Mouse (Mus musculus): ENCODE data around the gene Haus8. TPM values are rescaled to one million over a fixed set of nuclear protein-coding genes. Genes with fewer than 3 reads are reported as not detected.
A peak's percentile ranks its signal among the peaks of the same experiment; 100 is the strongest.
"Not testable (repeated sequence)": the region's sequence is repeated elsewhere in the genome, so short reads cannot be mapped to it uniquely, and the experiment has no call there.

Gene Haus8
- 52.0 and 59.5 TPM in 2 replicates for polyA plus RNA-seq (2014; fragmentation: Nextera tagmentation; extraction: Ambion mirVana)

DNA sequence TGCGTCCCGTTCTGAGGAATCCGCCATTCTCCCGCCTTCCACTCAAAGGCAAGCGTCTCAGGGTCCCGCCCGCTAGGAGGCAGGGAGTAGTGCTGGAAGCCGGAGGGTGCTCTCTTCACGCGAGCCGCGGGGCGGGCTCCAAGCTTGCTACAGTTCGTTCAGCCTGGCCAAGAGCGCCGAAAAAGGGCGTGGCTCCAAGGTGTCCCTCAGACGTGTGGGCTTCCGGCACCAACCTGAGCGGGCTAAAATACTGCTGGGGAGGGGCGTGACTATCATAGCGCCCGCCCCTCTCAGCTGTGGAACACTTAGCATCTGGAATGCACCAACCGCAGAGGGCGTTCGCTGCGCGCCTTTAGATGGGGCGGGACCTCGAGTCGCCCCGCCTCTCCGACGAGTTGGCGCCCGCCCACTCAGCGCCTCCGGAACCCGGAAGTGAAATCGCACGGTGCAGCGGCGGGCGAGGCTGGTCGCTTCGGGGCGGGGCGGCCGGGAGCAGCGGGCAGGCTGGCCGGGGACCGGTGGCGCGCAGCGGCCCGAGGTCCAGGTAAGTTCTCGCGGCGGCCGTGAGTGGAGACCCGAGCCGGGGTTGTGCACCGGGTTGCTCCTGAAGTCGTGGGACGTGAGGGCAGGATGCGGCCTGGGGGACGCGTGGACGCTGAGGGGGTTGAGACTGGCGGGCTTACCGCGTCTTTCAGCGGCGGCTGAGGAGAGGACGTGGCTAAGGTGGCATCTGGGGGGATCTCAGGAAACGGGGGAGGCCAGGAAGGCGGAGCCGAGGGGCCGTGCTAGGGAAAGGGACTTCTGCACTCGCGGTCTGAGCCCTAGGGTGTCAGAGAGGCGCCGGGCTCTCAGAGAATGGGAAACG, at the start of gene Haus8, which contains the start of gene Myo9b:
Gene Haus8, minus strand, starts transcription at position 649 of the 865 bp plus-strand sequence.
Gene Myo9b, plus strand, starts transcription at position 429 of the 865 bp plus-strand sequence.
- Histone ChIP-seq H3K4me1 (ENCODE audit: control insufficient read depth, insufficient read depth, low read length) (peaks cover 18% of the 10 kb centered on the region), H3K27me3 (ENCODE audit: control insufficient read depth, insufficient read depth, low read length) (no peaks in the 10 kb centered on the region), H3K4me2 (ENCODE audit: low read length) (peak within 1 kb of the TSS; percentile 86), H3K9me3 (ENCODE audit: control insufficient read depth, low read length) (no peaks in the 10 kb centered on the region), H3K4me3 (replicated peaks; ENCODE audit: low read depth, low read length) (peak within 1 kb of the TSS; percentile 84), H3K9ac (replicated peaks; ENCODE audit: low read length) (peak within 1 kb of the TSS; percentile 69), H3K36me3 (ENCODE audit: control insufficient read depth, insufficient read depth, low read length) (peaks cover 4% of the 10 kb centered on the region; the same call in 1 of the 2 replicates), H3K27ac (replicated peaks; ENCODE audit: low read depth, low read length) (peak within 1 kb of the TSS; percentile 80)
- peak; percentile 98 for ATAC-seq (ENCODE audit: low FRiP score, low TSS enrichment)
- peak; percentile 98 for DNase-seq
- under 1% methylated on average over 84 of the region's 84 CpGs for WGBS

DNA sequence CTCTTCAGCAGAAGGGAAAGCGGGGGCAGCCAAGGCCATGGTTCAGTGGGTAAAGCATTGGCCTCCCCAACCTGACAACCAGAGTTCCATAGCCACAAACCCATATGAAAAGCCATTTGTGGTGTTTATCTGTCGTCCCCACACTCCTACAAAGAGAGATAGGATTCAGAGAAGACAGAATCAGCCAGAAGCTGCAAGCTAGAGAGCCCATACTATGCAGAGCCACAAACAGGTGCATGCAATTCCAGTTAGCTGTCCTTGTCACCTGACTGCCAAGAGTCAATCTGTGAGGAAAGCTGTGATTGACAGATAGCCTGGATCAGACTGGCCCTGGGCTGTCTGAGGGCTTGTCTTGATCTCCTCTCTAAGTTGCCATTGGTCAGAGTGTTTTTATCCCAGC, 47.0 kb upstream of the Haus8 start:
- not testable (repeated sequence) for H3K4me2 ChIP-seq (ENCODE audit: low read length); DNase-seq; H3K4me1 ChIP-seq (ENCODE audit: control insufficient read depth, insufficient read depth, low read length); H3K4me3 ChIP-seq (replicated peaks; ENCODE audit: low read depth, low read length); H3K27me3 ChIP-seq (ENCODE audit: control insufficient read depth, insufficient read depth, low read length); H3K9ac ChIP-seq (replicated peaks; ENCODE audit: low read length); H3K27ac ChIP-seq (replicated peaks; ENCODE audit: low read depth, low read length); ATAC-seq (ENCODE audit: low FRiP score, low TSS enrichment); H3K9me3 ChIP-seq (ENCODE audit: control insufficient read depth, low read length)
- WGBS = 94% methylated on average over 2 of the region's 2 CpGs
- peaks cover 42% of the 10 kb centered on the region for H3K36me3 ChIP-seq (ENCODE audit: control insufficient read depth, insufficient read depth, low read length)

- H3K4me1 ChIP-seq (ENCODE audit: control insufficient read depth, insufficient read depth, low read length); H3K4me3 ChIP-seq (replicated peaks; ENCODE audit: low read depth, low read length); ATAC-seq (ENCODE audit: low FRiP score, low TSS enrichment); DNase-seq; H3K9ac ChIP-seq (replicated peaks; ENCODE audit: low read length); H3K27me3 ChIP-seq (ENCODE audit: control insufficient read depth, insufficient read depth, low read length); H3K27ac ChIP-seq (replicated peaks; ENCODE audit: low read depth, low read length); H3K4me2 ChIP-seq (ENCODE audit: low read length); H3K9me3 ChIP-seq (ENCODE audit: control insufficient read depth, low read length): not testable (repeated sequence)
- H3K36me3 ChIP-seq (ENCODE audit: control insufficient read depth, insufficient read depth, low read length) = peaks cover 31% of the 10 kb centered on the region
- WGBS = 78% methylated on average over 5 of the region's 5 CpGs
Measured at GRCm38 (mm10) chr8:71318610-71319009, 45.9 kb upstream of the Haus8 start.

GRCm38 (mm10) chr8:71316486-71317031, 43.8 kb upstream of the Haus8 start:
- Histone ChIP-seq H3K4me1 (ENCODE audit: control insufficient read depth, insufficient read depth, low read length) (no peaks in the 10 kb centered on the region), H3K4me2 (ENCODE audit: low read length) (no peak overlapping the region), H3K9ac (replicated peaks; ENCODE audit: low read length) (no peak overlapping the region), H3K27me3 (ENCODE audit: control insufficient read depth, insufficient read depth, low read length) (no peaks in the 10 kb centered on the region), H3K27ac (replicated peaks; ENCODE audit: low read depth, low read length) (no peak overlapping the region), H3K4me3 (replicated peaks; ENCODE audit: low read depth, low read length) (no peak overlapping the region), H3K36me3 (ENCODE audit: control insufficient read depth, insufficient read depth, low read length) (peaks cover 14% of the 10 kb centered on the region; the same call in 1 of the 2 replicates), H3K9me3 (ENCODE audit: control insufficient read depth, low read length) (no peaks in the 10 kb centered on the region)
- no peak for ATAC-seq (ENCODE audit: low FRiP score, low TSS enrichment)
- no peak for DNase-seq

DNA sequence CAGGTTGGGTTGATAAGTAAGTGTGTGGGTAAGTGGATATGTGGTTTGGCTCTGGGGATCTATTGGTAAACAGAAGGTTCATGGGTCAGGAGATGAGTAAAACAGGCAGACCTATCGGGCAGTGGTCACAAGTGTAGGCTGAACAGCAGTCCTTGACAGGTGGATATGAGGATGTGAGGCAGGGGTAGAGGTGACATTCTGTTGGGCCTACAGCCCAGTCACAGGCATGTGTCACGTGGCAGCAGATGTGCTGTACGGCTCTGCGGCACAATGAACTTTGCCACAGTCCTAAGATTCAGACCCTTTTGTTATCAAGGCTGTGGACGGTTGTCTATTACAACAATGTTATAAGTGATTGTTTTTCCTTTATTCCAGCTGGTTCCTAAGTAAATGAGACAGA, 43.2 kb upstream of the Haus8 start:
- WGBS = 94% methylated on average over 5 of the region's 5 CpGs
- Histone ChIP-seq H3K36me3 (ENCODE audit: control insufficient read depth, insufficient read depth, low read length) (peaks cover 13% of the 10 kb centered on the region; the same call in 1 of the 2 replicates), H3K4me2 (ENCODE audit: low read length) (no peak overlapping the region), H3K27me3 (ENCODE audit: control insufficient read depth, insufficient read depth, low read length) (no peaks in the 10 kb centered on the region), H3K9me3 (ENCODE audit: control insufficient read depth, low read length) (no peaks in the 10 kb centered on the region), H3K27ac (replicated peaks; ENCODE audit: low read depth, low read length) (no peak overlapping the region), H3K4me3 (replicated peaks; ENCODE audit: low read depth, low read length) (no peak overlapping the region), H3K4me1 (ENCODE audit: control insufficient read depth, insufficient read depth, low read length) (no peaks in the 10 kb centered on the region), H3K9ac (replicated peaks; ENCODE audit: low read length) (no peak overlapping the region)
- ATAC-seq (ENCODE audit: low FRiP score, low TSS enrichment) = no peak
- DNase-seq = no peak

DNA sequence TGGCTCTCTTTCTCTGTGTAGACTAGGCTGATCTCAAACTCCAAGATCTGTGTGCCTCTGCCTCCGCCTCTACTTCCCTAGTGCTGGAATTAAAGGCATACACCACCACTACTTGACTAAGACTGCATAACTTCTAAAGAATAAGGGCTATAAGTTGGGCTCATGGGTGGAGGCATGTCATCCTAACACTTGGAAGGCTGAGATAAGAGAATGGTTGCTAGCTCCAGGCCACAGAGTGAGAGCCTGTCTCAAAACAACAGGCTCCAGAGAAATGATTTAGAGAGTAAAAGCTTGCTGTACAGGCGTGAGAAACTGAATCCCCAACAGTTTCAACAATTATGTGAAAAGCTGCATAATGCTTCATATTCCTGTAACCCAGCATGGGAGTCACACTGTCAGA, 41.2 kb upstream of the Haus8 start:
- no peak for DNase-seq
- H3K4me1 ChIP-seq (ENCODE audit: control insufficient read depth, insufficient read depth, low read length) = no peaks in the 10 kb centered on the region
- no peaks in the 10 kb centered on the region for H3K27me3 ChIP-seq (ENCODE audit: control insufficient read depth, insufficient read depth, low read length)
- H3K4me2 ChIP-seq (ENCODE audit: low read length) = no peak overlapping the region
- 92% methylated on average over 2 of the region's 2 CpGs for WGBS
- H3K4me3 ChIP-seq (replicated peaks; ENCODE audit: low read depth, low read length) = no peak overlapping the region
- peaks cover 13% of the 10 kb centered on the region; the same call in 1 of the 2 replicates for H3K36me3 ChIP-seq (ENCODE audit: control insufficient read depth, insufficient read depth, low read length)
- no peak overlapping the region for H3K9ac ChIP-seq (replicated peaks; ENCODE audit: low read length)
- no peak overlapping the region for H3K27ac ChIP-seq (replicated peaks; ENCODE audit: low read depth, low read length)
- H3K9me3 ChIP-seq (ENCODE audit: control insufficient read depth, low read length) = no peaks in the 10 kb centered on the region
- no peak for ATAC-seq (ENCODE audit: low FRiP score, low TSS enrichment)

DNA sequence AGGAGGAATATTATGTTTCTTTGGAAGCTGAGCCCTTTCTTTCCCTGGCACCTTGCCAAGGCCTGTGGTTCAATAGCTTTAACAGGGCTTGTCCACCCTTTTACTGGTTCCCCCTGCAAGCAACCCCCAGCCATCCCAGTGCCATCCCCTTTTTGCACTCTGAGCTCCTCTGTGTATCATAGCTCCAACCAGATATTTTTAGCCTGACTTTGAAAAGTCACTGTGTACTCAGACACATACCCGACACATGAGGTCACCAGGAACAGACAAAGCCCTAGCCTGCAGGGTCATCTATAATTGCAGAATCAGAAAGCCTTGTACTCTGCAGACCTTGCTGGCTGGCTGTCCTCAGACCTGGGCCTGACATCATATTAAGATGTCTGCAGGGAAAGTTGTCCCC, 40.0 kb upstream of the Haus8 start:
- Histone ChIP-seq H3K4me2 (ENCODE audit: low read length) (no peak overlapping the region), H3K9me3 (ENCODE audit: control insufficient read depth, low read length) (no peaks in the 10 kb centered on the region), H3K9ac (replicated peaks; ENCODE audit: low read length) (no peak overlapping the region), H3K27ac (replicated peaks; ENCODE audit: low read depth, low read length) (no peak overlapping the region), H3K4me3 (replicated peaks; ENCODE audit: low read depth, low read length) (no peak overlapping the region), H3K27me3 (ENCODE audit: control insufficient read depth, insufficient read depth, low read length) (no peaks in the 10 kb centered on the region), H3K36me3 (ENCODE audit: control insufficient read depth, insufficient read depth, low read length) (peaks cover 13% of the 10 kb centered on the region; the same call in 1 of the 2 replicates), H3K4me1 (ENCODE audit: control insufficient read depth, insufficient read depth, low read length) (no peaks in the 10 kb centered on the region)
- DNase-seq = peak; percentile 53
- 51% methylated on average over 1 of the region's 1 CpGs for WGBS
- no peak for ATAC-seq (ENCODE audit: low FRiP score, low TSS enrichment)

GRCm38 (mm10) chr8:71310446-71310845, 37.7 kb upstream of the Haus8 start:
- ATAC-seq (ENCODE audit: low FRiP score, low TSS enrichment) = no peak
- no peak overlapping the region for H3K4me3 ChIP-seq (replicated peaks; ENCODE audit: low read depth, low read length)
- H3K27me3 ChIP-seq (ENCODE audit: control insufficient read depth, insufficient read depth, low read length) = no peaks in the 10 kb centered on the region
- no peak for DNase-seq
- H3K36me3 ChIP-seq (ENCODE audit: control insufficient read depth, insufficient read depth, low read length) = peaks cover 4% of the 10 kb centered on the region; the same call in 1 of the 2 replicates
- 69% methylated on average over 6 of the region's 6 CpGs for WGBS
- H3K4me1 ChIP-seq (ENCODE audit: control insufficient read depth, insufficient read depth, low read length) = no peaks in the 10 kb centered on the region
- H3K9me3 ChIP-seq (ENCODE audit: control insufficient read depth, low read length) = no peaks in the 10 kb centered on the region
- no peak overlapping the region for H3K4me2 ChIP-seq (ENCODE audit: low read length)
- H3K9ac ChIP-seq (replicated peaks; ENCODE audit: low read length) = no peak overlapping the region
- no peak overlapping the region for H3K27ac ChIP-seq (replicated peaks; ENCODE audit: low read depth, low read length)

Measured in midbrain, embryonic 14.5 days (tissue).